Mouse (Mus musculus) heart, embryonic 11.5 days (tissue): ENCODE measurements at regions not wholly inside any gene's neighbourhood (a gene's known extent, or its start where the extent isn't known, plus 50 kb on each side); places are given as distances from the start of the nearest gene placed in this dataset.

Experiments used
- ATAC-seq: fragments of 200-750 bp; cut with Nextera tagmentation; replicated peaks from 2 replicates; pipeline ENCODE4 v1.8.0; 2017; ENCODE audit warnings: moderate library complexity; ENCODE audit not compliant: insufficient number of reproducible peaks, low FRiP score, low TSS enrichment
- H3K27ac ChIP-seq: fragments of 300-500 bp; sonication (generic); 2 replicates; pipeline ENCODE4 v1.5.1; 2014; ENCODE audit warnings: mild to moderate bottlenecking, low read depth, low read length
- H3K27me3 ChIP-seq: fragments of 300-500 bp; sonication (generic); 2 replicates; pipeline ENCODE4 v1.6.1; 2014; ENCODE audit warnings: mild to moderate bottlenecking, low read length, mixed read lengths; ENCODE audit not compliant: control insufficient read depth, insufficient read depth
- H3K36me3 ChIP-seq: fragments of 300-500 bp; sonication (generic); 2 replicates; pipeline ENCODE4 v1.6.1; 2014; ENCODE audit warnings: mild to moderate bottlenecking, low read length, moderate library complexity, mixed read lengths; ENCODE audit not compliant: control insufficient read depth, insufficient read depth
- H3K4me1 ChIP-seq: fragments of 300-500 bp; sonication (generic); 2 replicates; pipeline ENCODE4 v1.6.1; 2014; ENCODE audit warnings: low read length; ENCODE audit not compliant: control insufficient read depth, insufficient read depth
- H3K4me2 ChIP-seq: fragments of 300-500 bp; sonication (generic); 2 replicates; pipeline ENCODE4 v1.6.1; 2014; ENCODE audit warnings: mild to moderate bottlenecking, moderate library complexity
- H3K4me3 ChIP-seq: fragments of 300-500 bp; sonication (generic); 2 replicates; pipeline ENCODE4 v1.5.1; 2014; ENCODE audit warnings: low read depth, low read length
- H3K9ac ChIP-seq: fragments of 300-500 bp; sonication (generic); 2 replicates; pipeline ENCODE4 v1.6.1; 2014; ENCODE audit warnings: mild to moderate bottlenecking, low read depth, low read length, moderate library complexity
- H3K9me3 ChIP-seq: fragments of 300-500 bp; sonication (generic); replicated peaks from 2 replicates; pipeline ENCODE4 v1.6.1; 2016; ENCODE audit warnings: low read length; ENCODE audit not compliant: control insufficient read depth
- WGBS: fragments of 180-500 bp; shearing (Covaris S2); extraction: QIAGEN DNeasy Blood & Tissue Kit; methylation state at CpG from one replicate; pipeline ENCODE4 v1.1.7; 2014; ENCODE audit not compliant: insufficient replicate concordance; 5-methylcytosine and 5-hydroxymethylcytosine counted together

- Histone ChIP-seq H3K36me3 (no peaks in the 10 kb centered on the region), H3K9me3 (no peaks in the 10 kb centered on the region), H3K27me3 (peaks cover 2% of the 10 kb centered on the region; the same call in 1 of the 2 replicates), H3K4me2 (no peak overlapping the region), H3K4me1 (no peaks in the 10 kb centered on the region), H3K9ac (no peak overlapping the region), H3K27ac (no peak overlapping the region), H3K4me3 (no peak overlapping the region)
- 9% methylated on average over 9 of the region's 9 CpGs for WGBS
- no peak for ATAC-seq
Observed at GRCm38 (mm10) chr8:92113901-92114300, 243.5 kb upstream of the Irx5 start.

- H3K27ac ChIP-seq = no peak overlapping the region
- H3K4me3 ChIP-seq = no peak overlapping the region
- no peak overlapping the region for H3K9ac ChIP-seq
- no peak for ATAC-seq
- H3K27me3 ChIP-seq = peaks cover 2% of the 10 kb centered on the region; the same call in 1 of the 2 replicates
- WGBS = 50% methylated on average over 4 of the region's 4 CpGs
- H3K9me3 ChIP-seq = no peaks in the 10 kb centered on the region
- H3K4me2 ChIP-seq = no peak overlapping the region
- no peaks in the 10 kb centered on the region for H3K36me3 ChIP-seq
- no peaks in the 10 kb centered on the region for H3K4me1 ChIP-seq
Observed at GRCm38 (mm10) chr8:92113386-92113785, 244.0 kb upstream of the Irx5 start.

- Histone ChIP-seq H3K9me3 (no peaks in the 10 kb centered on the region), H3K4me2 (no peak overlapping the region), H3K27ac (no peak overlapping the region), H3K9ac (no peak overlapping the region), H3K4me3 (no peak overlapping the region), H3K4me1 (no peaks in the 10 kb centered on the region), H3K36me3 (no peaks in the 10 kb centered on the region), H3K27me3 (no peaks in the 10 kb centered on the region)
- 33% methylated on average over 6 of the region's 6 CpGs for WGBS
- ATAC-seq = no peak
Observed at GRCm38 (mm10) chr8:92104561-92104960, 252.9 kb upstream of the Irx5 start.

GRCm38 (mm10) chr8:92102521-92102920 lies 254.9 kb upstream of the Irx5 start:
- H3K36me3 ChIP-seq = no peaks in the 10 kb centered on the region
- no peaks in the 10 kb centered on the region for H3K27me3 ChIP-seq
- H3K9me3 ChIP-seq = no peaks in the 10 kb centered on the region
- H3K27ac ChIP-seq = no peak overlapping the region
- no peak overlapping the region for H3K9ac ChIP-seq
- WGBS = 89% methylated on average over 4 of the region's 4 CpGs
- no peak overlapping the region for H3K4me3 ChIP-seq
- no peak overlapping the region for H3K4me2 ChIP-seq
- ATAC-seq = no peak
- H3K4me1 ChIP-seq = no peaks in the 10 kb centered on the region

GRCm38 (mm10) chr8:92095276-92095675 lies 262.1 kb upstream of the Irx5 start:
- Histone ChIP-seq H3K9me3 (no peaks in the 10 kb centered on the region), H3K4me1 (no peaks in the 10 kb centered on the region), H3K4me2 (no peak overlapping the region), H3K9ac (no peak overlapping the region), H3K4me3 (no peak overlapping the region), H3K27me3 (no peaks in the 10 kb centered on the region; the same call in 1 of the 2 replicates), H3K36me3 (no peaks in the 10 kb centered on the region), H3K27ac (no peak overlapping the region)
- 88% methylated on average over 12 of the region's 12 CpGs for WGBS
- ATAC-seq = no peak

- no peak overlapping the region for H3K4me2 ChIP-seq
- H3K9me3 ChIP-seq = no peaks in the 10 kb centered on the region
- H3K4me3 ChIP-seq = no peak overlapping the region
- H3K9ac ChIP-seq = no peak overlapping the region
- H3K4me1 ChIP-seq = no peaks in the 10 kb centered on the region
- H3K27ac ChIP-seq = no peak overlapping the region
- no peaks in the 10 kb centered on the region for H3K27me3 ChIP-seq
- H3K36me3 ChIP-seq = no peaks in the 10 kb centered on the region
- ATAC-seq = no peak
- 60% methylated on average over 2 of the region's 2 CpGs for WGBS
Observed at GRCm38 (mm10) chr8:92084124-92084523, 273.3 kb upstream of the Irx5 start.

- no peak overlapping the region for H3K9ac ChIP-seq
- no peak overlapping the region for H3K4me2 ChIP-seq
- 0 out of 2 replicates have a peak, but pooled peaks cover 4% of the 10 kb centered on the region for H3K27me3 ChIP-seq
- no peaks in the 10 kb centered on the region for H3K36me3 ChIP-seq
- H3K4me1 ChIP-seq = no peaks in the 10 kb centered on the region
- WGBS = 80% methylated on average over 6 of the region's 6 CpGs
- H3K27ac ChIP-seq = no peak overlapping the region
- no peaks in the 10 kb centered on the region for H3K9me3 ChIP-seq
- no peak overlapping the region for H3K4me3 ChIP-seq
- ATAC-seq = no peak
Observed at GRCm38 (mm10) chr8:92081900-92082299, 275.5 kb upstream of the Irx5 start.

- no peaks in the 10 kb centered on the region for H3K9me3 ChIP-seq
- H3K4me1 ChIP-seq = no peaks in the 10 kb centered on the region
- WGBS = 82% methylated on average over 8 of the region's 8 CpGs
- no peak for ATAC-seq
- no peak overlapping the region for H3K9ac ChIP-seq
- H3K4me3 ChIP-seq = no peak overlapping the region
- H3K27ac ChIP-seq = no peak overlapping the region
- H3K27me3 ChIP-seq = 0 out of 2 replicates have a peak, but pooled peaks cover 4% of the 10 kb centered on the region
- no peak overlapping the region for H3K4me2 ChIP-seq
- H3K36me3 ChIP-seq = no peaks in the 10 kb centered on the region
Observed at GRCm38 (mm10) chr8:92080852-92081251, 276.6 kb upstream of the Irx5 start.

GRCm38 (mm10) chr8:92077611-92078010 lies 275.7 kb upstream of the Irx3 start:
- H3K27me3 ChIP-seq = peaks cover 6% of the 10 kb centered on the region; the same call in 1 of the 2 replicates
- H3K9ac ChIP-seq = no peak overlapping the region
- ATAC-seq = no peak
- no peak overlapping the region for H3K4me3 ChIP-seq
- no peaks in the 10 kb centered on the region for H3K9me3 ChIP-seq
- 56% methylated on average over 7 of the region's 7 CpGs for whole genome bisulfite sequencing
- H3K4me1 ChIP-seq = no peaks in the 10 kb centered on the region
- H3K36me3 ChIP-seq = no peaks in the 10 kb centered on the region
- no peak overlapping the region for H3K27ac ChIP-seq
- H3K4me2 ChIP-seq = no peak overlapping the region
